Mouse (Mus musculus): Measurements from ENCODE around the gene Rfx4.

Gene Rfx4

GRCm38 (mm10) chr10:84790323-84790722 lies 34.5 kb downstream of the Rfx4 start:
- ChIA-PET CTCF (no interaction called here), POLR2A (no interaction called here)

GRCm38 (mm10) chr10:84791181-84791580 lies 35.3 kb downstream of the Rfx4 start:
- ChIA-PET POLR2A (no interaction called here), CTCF (interaction anchor here in 1 of 4 experiments (0.8 kb wide), 1 partner anchor 300 kb away, joined by 4 read pairs; no protein-coding TSS in a partner anchor)

GRCm38 (mm10) chr10:84801521-84801920 lies 45.7 kb downstream of the Rfx4 start:
- POLR2A ChIA-PET, result no interaction called here

DNA sequence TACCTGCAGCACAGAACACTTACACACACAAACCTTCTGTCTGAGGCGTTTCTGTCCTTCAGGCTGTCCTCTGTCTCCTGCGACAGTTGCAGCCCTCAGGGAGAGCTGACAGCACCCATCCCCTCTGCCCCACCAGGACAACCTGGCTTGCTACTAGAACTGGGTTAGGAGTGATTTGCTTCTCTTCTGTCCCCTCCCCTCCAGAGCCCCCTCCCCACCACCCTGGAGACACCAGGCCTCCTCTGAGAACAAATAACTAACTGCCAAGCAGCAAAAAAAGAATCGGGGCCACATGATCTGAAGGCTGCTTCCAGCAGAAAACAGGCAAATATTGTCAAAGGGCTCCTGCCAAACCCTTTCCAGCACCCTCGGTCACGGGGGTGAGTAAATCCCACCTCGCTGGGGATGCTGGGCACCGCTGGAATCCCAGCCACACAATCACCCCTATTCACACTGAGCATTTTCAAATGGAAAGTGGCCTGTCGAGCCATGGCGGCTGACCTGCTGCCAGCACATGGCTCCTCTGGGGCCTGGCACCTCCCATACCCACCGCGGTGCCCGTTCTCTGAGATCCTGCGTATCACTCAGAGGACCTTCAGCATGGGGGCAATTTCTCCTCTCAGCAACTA lies 47.5 kb downstream of the Rfx4 start:
- CTCF ChIA-PET, result no interaction called here
- POLR2A ChIA-PET, result no interaction called here

More at GRCm38 (mm10) chr10:84801521-84801920, 45.7 kb downstream of the Rfx4 start:
- CTCF ChIA-PET, result no interaction called here

- ChIA-PET POLR2A (no interaction called here), CTCF (no interaction called here)
Measured at GRCm38 (mm10) chr10:84805576-84805975, 49.7 kb downstream of the Rfx4 start.

- POLR2A ChIA-PET, result interaction anchor here in 1 of 4 experiments (0.7 to 0.9 kb wide), 2 partner anchors 33 to 674 kb away, joined by 3 read pairs; no protein-coding TSS in a partner anchor
Measured at GRCm38 (mm10) chr10:84807206-84807605, 51.3 kb downstream of the Rfx4 start.

GRCm38 (mm10) chr10:84810030-84810849 lies 54.4 kb downstream of the Rfx4 start:
- CTCF ChIA-PET, result interaction anchor here in 1 of 4 experiments (0.7 kb wide), 1 partner anchor 627 kb away, joined by 7 read pairs; no protein-coding TSS in a partner anchor
- POLR2A ChIA-PET, result no interaction called here

More at GRCm38 (mm10) chr10:84807206-84807605, 51.3 kb downstream of the Rfx4 start:
- CTCF ChIA-PET, result interaction anchor here in 1 of 4 experiments (0.6 kb wide), 1 partner anchor 91 kb away, joined by 3 read pairs; no protein-coding TSS in a partner anchor

GRCm38 (mm10) chr10:84811171-84811912 lies 55.5 kb downstream of the Rfx4 start:
- POLR2A ChIA-PET, result no interaction called here
- CTCF ChIA-PET, result interaction anchor here in 1 of 4 experiments (0.6 kb wide), 1 partner anchor 14 kb away, joined by 6 read pairs; no protein-coding TSS in a partner anchor

GRCm38 (mm10) chr10:84811913-84812295 lies 56.0 kb downstream of the Rfx4 start:
- POLR2A ChIA-PET, result no interaction called here
- CTCF ChIA-PET, result interaction anchor here in 1 of 4 experiments (0.6 kb wide), 1 partner anchor 13 kb away, joined by 6 read pairs; no protein-coding TSS in a partner anchor

GRCm38 (mm10) chr10:84815676-84816436 lies 60.0 kb downstream of the Rfx4 start:
- ChIA-PET POLR2A (interaction anchor here in 1 of 4 experiments (1.0 kb wide), 1 partner anchor 101 kb away, joined by 4 read pairs; no protein-coding TSS in a partner anchor), CTCF (interaction anchor here in 1 of 4 experiments (1.3 kb wide), 1 partner anchor 20 kb away, joined by 3 read pairs; no protein-coding TSS in a partner anchor)

- POLR2A ChIA-PET, result interaction anchor here in 1 of 4 experiments (1.0 kb wide), 1 partner anchor 102 kb away, joined by 4 read pairs; no protein-coding TSS in a partner anchor
Measured at GRCm38 (mm10) chr10:84817086-84817869, 61.4 kb downstream of the Rfx4 start.

GRCm38 (mm10) chr10:84819669-84820068 lies 63.8 kb downstream of the Rfx4 start:
- ChIA-PET CTCF (no interaction called here), POLR2A (no interaction called here)

More at GRCm38 (mm10) chr10:84817086-84817869, 61.4 kb downstream of the Rfx4 start:
- CTCF ChIA-PET, result interaction anchor here in 1 of 4 experiments (1.0 kb wide), 1 partner anchor 170 kb away, joined by 4 read pairs; no protein-coding TSS in a partner anchor

- POLR2A ChIA-PET, result no interaction called here
- CTCF ChIA-PET, result no interaction called here
Measured at GRCm38 (mm10) chr10:84820230-84820629, 64.4 kb downstream of the Rfx4 start.

GRCm38 (mm10) chr10:84822741-84823151 lies 66.9 kb downstream of the Rfx4 start:
- ChIA-PET CTCF (interaction anchor here in 2 of 4 experiments (1.1 to 1.8 kb wide), 2 partner anchors 13 to 16 kb away, joined by 4 to 5 read pairs; no protein-coding TSS in a partner anchor), POLR2A (interaction anchor here in 3 of 4 experiments (0.7 to 1.8 kb wide), 5 partner anchors 13 to 188 kb away, joined by 3 to 8 read pairs (median 3); no protein-coding TSS in a partner anchor)

DNA sequence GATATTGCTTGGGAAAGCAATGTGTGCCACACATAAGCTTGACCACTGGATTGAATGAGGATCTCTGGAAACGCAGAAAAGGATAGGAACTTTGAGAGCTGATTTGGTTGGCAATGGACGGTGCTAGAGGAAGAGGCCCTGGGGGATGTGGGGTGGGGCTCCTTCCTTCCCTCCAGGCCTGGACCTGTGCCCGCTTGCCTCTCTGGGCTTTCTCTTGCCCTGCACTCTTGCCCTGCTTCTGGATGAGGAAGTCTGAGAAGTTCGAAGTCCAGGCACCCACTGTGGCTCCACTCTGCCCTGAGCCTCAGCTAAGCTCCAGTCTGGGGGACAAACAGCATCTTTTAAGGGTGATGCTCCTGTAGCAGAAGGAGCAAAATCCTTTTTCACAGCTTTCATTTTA lies 67.8 kb downstream of the Rfx4 start:
- POLR2A ChIA-PET, result interaction anchor here in 3 of 4 experiments (0.5 to 1.8 kb wide), 4 partner anchors 12 to 38 kb away, joined by 3 to 8 read pairs (median 5); no protein-coding TSS in a partner anchor
- CTCF ChIA-PET, result interaction anchor here in 2 of 4 experiments (1.1 to 1.8 kb wide), 2 partner anchors 12 to 16 kb away, joined by 4 to 5 read pairs; no protein-coding TSS in a partner anchor

GRCm38 (mm10) chr10:84829009-84829408 lies 73.1 kb downstream of the Rfx4 start:
- CTCF ChIA-PET, result interaction anchor here in 1 of 4 experiments (0.7 kb wide), 1 partner anchor 10 kb away, joined by 3 read pairs; no protein-coding TSS in a partner anchor
- POLR2A ChIA-PET, result no interaction called here

GRCm38 (mm10) chr10:84835596-84835995 lies 79.7 kb downstream of the Rfx4 start:
- CTCF ChIA-PET, result interaction anchor here in 2 of 4 experiments (0.6 to 1.3 kb wide), 10 partner anchors 9 to 74 kb away, joined by 3 to 7 read pairs (median 3); no protein-coding TSS in a partner anchor
- POLR2A ChIA-PET, result interaction anchor here in 2 of 4 experiments (1.0 to 1.5 kb wide), 3 partner anchors 12 to 62 kb away, joined by 4 to 8 read pairs (median 4); no protein-coding TSS in a partner anchor
